Mouse (Mus musculus) forelimb bud, embryonic 11.5 days (tissue): ENCODE measurements at regions not wholly inside any gene's neighbourhood (a gene's known extent, or its start where the extent isn't known, plus 50 kb on each side); places are given as distances from the start of the nearest gene placed in this dataset.

ENCODE experiments used
- DNase-seq: peaks from one replicate; pipeline ENCODE4 v3.0.0-alpha.2; 2012; ENCODE audit warnings: low read depth, low spot score

- DNase-seq, result no peak
Observed at GRCm38 (mm10) chr2:161470844-161471243, 362.0 kb upstream of the Chd6 start.

GRCm38 (mm10) chr2:161470025-161470424 is 361.1 kb upstream of the Chd6 start:
- peak; percentile 33 for DNase-seq

- DNase-seq, result peak; percentile 74
Observed at GRCm38 (mm10) chr2:161467035-161467434, 358.2 kb upstream of the Chd6 start.

- no peak for DNase-seq
Observed at GRCm38 (mm10) chr2:161460600-161460999, 351.7 kb upstream of the Chd6 start.

- no peak for DNase-seq
Observed at GRCm38 (mm10) chr2:161454466-161454865, 345.6 kb upstream of the Chd6 start.

GRCm38 (mm10) chr2:161433816-161434215 is 324.9 kb upstream of the Chd6 start:
- peak; percentile 57 for DNase-seq

- no peak for DNase-seq
Observed at GRCm38 (mm10) chr2:161429294-161429693, 320.4 kb upstream of the Chd6 start.

GRCm38 (mm10) chr2:161425587-161425986 is 316.7 kb upstream of the Chd6 start:
- DNase-seq, result peak; percentile 75

- DNase-seq, result no peak
Observed at GRCm38 (mm10) chr2:161418062-161418461, 309.2 kb upstream of the Chd6 start.

GRCm38 (mm10) chr2:161416218-161416927 is 307.5 kb upstream of the Chd6 start:
- DNase-seq, result no peak

- DNase-seq, result no peak
Observed at GRCm38 (mm10) chr2:161408306-161408705, 299.4 kb upstream of the Chd6 start.

GRCm38 (mm10) chr2:161405847-161406384 is 297.0 kb upstream of the Chd6 start:
- peak; percentile 7 for DNase-seq

GRCm38 (mm10) chr2:161398061-161398460 is 289.2 kb upstream of the Chd6 start:
- no peak for DNase-seq

GRCm38 (mm10) chr2:161390954-161391690 is 282.2 kb upstream of the Chd6 start:
- no peak for DNase-seq

GRCm38 (mm10) chr2:161389318-161389835 is 280.5 kb upstream of the Chd6 start:
- no peak for DNase-seq

GRCm38 (mm10) chr2:161387054-161387453 is 278.2 kb upstream of the Chd6 start:
- no peak for DNase-seq

- DNase-seq, result no peak
Observed at GRCm38 (mm10) chr2:161382411-161382810, 273.5 kb upstream of the Chd6 start.

- DNase-seq, result no peak
Observed at GRCm38 (mm10) chr2:161378313-161378712, 269.4 kb upstream of the Chd6 start.

- DNase-seq, result no peak
Observed at GRCm38 (mm10) chr2:161362325-161362724, 253.4 kb upstream of the Chd6 start.

GRCm38 (mm10) chr2:161349110-161349509 is 240.2 kb upstream of the Chd6 start:
- no peak for DNase-seq

GRCm38 (mm10) chr2:161344018-161344417 is 235.1 kb upstream of the Chd6 start:
- DNase-seq, result no peak

- DNase-seq, result no peak
Observed at GRCm38 (mm10) chr2:161342648-161343047, 233.8 kb upstream of the Chd6 start.
